Mouse (Mus musculus) cerebellum, postnatal 4 days (tissue): Measurements from ENCODE around the gene Sphk2.

Experiments
- DNase-seq, 2 experiments: peaks; one replicate each; pipeline ENCODE4 v3.0.0; 2022; ENCODE audit warnings: low spot score in 2 of 2, mixed read lengths in 1 of 2

Sphk2 gene

DNA sequence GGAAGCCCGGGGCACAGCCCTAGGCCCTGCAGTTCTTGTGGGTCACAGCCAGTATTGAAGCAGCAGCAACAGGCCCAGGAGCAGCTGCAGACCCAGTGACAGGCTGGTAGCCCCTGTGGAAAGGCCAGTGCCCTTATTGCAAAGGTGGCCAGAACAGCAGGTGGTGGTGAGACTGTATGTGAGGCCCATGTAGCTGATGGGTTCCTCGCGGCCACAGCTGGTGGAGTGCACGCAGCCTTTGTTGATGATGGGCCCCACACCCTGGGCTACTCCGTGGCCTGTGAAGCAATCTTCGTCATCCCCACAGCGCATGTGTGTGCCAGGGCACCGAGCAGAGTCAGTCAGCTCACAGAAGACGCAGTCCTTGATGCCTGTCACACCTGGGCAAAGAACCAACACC is 7.3 kb upstream of the Sphk2 start:
- DNase-seq: no peak

DNA sequence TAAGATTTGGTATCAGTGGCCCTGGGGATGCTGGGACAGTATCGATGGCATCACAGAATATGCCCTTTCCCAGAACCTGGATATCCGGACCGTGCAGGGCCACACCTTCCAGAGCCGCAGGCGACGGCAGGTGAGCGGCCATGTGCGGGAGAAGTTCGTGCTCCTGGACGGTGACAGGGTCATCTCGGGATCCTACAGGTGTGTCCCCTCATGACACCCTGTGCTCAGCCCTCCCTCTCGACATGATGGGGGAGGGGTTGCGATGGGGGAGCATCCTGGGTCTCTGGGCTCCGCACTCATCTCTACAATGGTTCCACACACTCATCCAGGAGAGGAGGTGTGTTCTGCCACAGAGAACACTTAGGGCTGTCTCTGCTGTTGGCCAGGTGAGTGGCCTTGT is 6.0 kb upstream of the Sphk2 start:
- DNase-seq: no peak

DNA sequence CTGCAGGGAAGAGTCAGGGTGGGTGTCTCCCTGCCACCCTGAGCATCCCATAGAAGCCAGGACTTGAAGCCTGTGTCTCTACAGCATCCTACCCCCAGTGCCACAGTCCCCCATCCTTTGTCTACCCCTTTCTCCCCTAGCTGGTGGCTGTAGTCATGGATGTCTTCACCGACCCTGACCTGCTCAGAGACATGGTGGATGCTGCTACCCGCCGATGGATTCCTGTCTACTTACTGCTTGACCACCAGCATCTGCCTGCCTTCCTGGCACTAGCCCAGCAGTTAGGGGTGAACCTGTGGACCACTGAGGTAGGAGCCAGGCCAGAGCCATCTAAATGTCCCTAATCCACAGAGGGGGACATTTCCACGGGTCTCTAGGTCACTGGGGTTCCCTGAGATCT is 5.5 kb upstream of the Sphk2 start:
- DNase-seq: no peak

DNA sequence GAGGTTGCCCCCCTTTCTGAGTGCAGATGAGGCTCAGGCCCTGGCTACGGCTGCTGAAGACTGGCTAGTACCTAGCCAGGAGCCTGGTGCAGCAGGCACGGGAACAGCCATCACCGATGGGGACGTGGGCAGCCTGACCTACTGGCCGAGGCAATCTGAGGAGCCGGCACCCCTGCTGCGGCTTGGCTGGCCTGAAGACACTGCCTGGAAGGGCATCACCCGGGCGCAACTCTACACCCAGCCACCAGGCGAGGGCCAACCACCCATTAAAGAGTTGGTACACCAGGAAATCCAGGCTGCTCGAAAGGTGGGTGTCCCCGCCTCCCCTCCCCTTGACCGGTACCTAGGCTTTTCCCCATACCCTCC is 4.5 kb upstream of the Sphk2 start:
- DNase-seq: no peak

DNA sequence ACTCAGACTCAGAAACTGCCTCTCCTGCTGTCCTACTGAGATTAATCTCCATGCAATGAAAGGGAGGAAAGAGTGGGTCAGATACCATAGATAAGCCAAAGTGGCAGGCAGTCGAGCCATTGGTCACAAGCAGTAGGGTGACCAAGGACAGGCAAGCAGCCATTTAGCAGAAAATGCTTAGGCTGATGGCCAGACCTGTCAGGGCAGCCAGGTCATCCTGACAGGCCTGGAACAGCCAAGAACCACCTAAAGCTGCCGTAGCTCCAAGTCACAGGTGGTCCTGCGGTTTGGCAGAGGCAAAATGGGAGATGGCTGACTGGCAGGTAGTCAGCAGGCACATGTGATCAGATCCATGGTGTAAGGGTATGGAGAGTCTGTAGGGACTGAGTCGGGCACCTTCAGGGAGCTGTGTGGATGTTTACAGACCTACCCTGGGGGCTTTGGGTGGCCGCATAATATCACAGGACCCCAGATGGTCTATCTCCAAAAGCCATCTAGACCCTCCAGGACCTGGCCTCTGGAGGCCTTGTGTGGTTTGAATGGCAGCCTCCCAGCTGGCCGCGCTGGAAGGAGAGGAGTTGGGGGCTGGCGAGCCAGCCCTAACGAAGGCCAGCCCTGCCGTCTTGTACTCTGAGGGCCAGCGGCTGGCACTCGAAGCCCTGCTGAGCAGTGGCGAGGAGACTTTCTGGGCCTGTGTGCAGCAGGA is 4.0 kb upstream of the Sphk2 start:
- DNase-seq: no peak

DNA sequence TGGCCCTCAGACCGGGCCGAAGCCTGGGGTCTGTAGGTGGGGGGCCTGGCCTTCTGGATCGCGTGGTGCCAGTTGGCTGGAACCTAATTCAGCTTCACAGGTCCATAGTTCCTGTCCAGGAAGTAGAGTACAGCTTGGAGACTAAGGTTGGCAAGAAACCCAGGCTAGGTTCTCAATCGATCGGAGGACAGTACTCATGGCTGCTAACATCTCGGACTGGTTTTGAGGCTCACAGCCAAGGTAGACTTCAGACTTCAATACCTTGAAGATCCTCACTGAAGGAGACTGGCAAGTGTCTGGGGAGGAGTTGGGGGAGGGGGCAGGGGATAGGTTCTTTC is 3.4 kb upstream of the Sphk2 start:
- no peak for DNase-seq

DNA sequence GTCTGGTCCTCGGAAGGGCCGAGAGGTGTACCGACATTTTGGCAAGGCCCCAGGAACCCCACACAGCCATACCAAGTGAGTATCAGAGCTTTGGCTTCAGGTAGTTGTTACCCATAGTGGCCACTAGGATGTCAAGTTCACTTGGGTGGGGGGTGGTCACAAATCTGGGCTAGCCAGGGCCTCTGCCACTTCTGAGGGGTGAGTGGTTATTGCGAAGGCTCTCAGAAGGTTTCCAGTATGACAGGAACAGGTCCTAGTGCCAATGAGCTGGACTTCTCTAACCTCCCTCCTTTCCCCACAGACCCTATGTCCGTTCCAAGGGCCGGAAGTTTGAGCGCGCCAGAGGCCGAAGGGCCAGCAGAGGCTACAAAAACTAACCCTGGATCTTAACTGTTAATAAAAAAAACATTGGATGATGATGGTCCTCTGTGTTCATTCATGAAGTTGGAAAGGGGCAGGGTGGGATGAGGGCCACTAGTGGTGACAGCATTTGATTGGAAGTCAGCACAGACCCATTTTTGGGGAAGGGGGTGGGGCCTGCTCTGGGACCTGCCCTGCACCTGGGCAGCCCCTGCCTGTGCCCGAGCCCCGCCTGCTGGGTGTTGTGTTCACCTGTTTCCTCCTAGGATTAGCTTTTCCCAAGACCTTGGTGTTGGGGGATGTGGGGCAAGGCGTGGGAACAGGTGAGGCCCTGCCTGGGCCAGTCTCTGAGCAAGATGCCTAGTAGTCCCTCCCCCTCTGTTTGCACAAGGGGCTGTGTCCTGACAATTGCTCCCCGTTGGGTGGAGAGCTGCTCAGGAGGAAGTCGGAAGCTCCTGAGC is 2.8 kb upstream of the Sphk2 start, which contains the start of gene Fam83e:
Fam83e (plus strand) TSS at position 800 of the 821 bp plus-strand sequence.
- no peak for DNase-seq

DNA sequence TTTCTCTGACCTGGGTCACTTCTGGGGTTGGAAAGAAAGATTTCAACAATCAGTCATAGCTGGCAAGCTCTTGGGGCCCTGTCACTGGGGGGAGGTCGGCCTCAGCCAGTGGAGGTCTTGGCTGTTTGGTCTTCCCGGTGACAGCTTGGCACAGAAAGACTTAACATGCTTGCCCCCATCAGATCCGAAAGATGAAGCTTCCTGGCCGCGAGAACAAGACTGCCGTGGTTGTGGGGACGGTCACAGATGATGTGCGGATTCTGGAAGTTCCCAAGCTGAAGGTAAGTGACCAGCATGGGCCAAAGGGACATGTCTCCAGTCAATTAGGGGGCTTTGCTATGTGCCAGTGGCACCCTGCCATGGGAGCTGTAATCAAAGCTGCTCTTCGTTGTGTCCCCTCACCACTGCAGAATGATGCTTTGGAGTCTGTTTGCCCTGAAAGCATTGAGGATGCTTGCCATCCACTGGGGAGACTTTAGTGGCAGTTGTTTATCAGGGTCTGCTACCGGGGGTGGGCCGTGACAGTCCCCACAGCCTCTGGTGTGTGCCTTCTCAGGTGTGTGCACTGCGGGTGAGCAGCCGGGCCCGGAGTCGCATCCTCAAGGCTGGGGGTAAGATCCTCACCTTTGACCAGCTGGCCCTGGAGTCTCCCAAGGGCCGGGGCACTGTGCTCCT is 2.1 kb upstream of the Sphk2 start:
- no peak for DNase-seq

DNA sequence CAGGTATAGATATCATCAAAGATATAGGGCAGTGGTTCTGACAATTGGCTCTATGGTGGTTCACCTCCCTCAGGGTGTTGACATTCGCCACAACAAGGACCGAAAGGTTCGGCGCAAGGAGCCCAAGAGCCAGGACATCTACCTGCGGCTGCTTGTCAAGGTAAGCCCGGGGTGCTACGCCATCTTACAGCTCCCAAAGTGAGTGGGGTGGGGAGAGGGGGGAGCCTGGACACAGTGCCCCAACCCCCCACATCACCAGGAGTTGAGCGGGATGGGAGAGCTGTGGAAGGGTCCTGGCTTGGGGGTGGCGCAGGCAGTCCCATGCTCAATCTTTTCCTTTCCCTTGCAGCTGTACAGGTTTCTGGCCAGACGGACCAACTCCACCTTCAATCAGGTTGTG is 1.4 kb upstream of the Sphk2 start:
- no peak for DNase-seq

DNA sequence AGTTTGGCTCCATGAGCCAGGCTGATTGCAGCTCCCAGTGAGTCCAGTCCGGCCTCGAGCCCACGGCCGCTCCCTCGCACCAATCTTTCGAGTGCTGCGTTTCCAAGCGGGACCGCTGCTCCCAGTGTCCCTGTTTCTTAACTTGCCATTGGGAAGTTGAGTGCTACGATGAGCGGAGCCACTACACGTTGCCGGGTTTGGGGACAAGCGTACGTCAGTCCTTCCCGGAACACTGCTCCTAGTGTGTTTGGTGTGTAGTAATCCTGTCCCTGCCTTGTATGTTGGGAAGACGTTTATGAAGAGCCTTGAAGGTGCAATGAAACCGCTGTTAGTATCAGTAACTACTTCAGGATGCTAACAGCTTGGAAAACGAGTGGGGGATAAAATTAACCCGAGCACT is 529 bp upstream of the Sphk2 start:
- no peak for DNase-seq

DNA sequence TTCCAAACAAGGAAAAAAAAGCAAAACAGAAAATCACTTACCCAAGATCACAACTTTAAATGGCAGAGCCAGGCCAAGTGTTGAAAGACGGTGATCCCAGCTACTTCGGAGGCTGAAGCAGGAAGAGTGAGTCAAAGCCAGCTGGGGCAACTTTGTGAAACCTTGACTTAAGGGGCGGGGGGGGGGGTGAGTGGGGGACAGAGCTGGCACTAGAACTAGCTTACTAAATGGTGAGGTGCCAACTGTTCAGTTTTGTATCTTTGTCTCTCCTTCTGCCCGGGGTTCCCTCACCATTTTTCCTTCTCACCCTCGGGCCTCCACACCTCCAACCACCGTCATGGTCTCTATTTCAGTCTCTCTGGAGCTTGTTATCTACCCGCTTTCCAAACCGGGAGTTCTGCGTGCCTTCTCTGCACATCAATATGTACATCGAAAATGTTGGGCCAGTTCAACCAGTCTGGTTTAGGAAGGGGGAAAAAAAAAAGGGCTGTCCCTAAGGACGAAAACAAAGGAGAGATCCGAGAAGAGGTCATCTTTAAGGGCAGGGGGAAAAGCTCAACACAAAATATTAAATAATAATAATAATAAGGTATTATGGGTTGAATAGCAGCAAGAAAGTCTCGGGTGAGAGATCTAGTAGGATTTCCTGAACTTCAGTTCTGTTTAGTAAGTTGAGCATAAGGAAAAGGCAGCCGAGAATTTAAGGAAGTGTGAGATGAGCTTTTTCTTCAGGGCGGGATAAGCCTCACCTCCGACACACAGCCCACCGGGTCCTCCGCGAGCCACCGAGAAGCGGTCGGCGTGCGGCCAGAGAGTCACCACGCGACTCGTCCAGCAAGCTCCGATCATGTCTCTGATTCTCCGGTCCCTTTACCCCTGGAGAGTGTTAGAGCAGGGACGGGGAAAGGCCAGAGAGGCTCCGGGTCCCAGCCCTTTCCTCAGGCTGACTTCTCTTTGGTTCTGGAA is 567 bp downstream of the Sphk2 start:
- DNase-seq: no peak

DNA sequence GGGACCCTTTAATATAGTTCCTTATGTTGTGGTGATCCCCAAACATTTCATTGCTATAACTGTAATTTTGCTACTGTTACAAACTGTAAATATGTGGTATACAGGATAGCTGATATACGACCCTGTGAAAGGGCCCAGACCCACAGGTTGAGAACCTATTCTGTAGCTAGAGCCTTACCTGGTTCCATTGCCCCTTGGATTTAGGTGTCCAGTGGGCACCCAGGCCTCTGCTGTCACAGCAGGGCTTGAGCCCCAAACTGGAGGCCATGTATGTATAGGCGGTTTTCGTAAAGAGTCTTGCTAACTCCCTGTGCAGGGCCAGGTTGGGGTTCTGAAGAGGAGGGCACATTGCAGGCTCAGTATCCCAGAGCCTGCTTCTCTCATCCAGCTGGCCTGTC is 1.3 kb downstream of the Sphk2 start:
- DNase-seq: no peak

DNA sequence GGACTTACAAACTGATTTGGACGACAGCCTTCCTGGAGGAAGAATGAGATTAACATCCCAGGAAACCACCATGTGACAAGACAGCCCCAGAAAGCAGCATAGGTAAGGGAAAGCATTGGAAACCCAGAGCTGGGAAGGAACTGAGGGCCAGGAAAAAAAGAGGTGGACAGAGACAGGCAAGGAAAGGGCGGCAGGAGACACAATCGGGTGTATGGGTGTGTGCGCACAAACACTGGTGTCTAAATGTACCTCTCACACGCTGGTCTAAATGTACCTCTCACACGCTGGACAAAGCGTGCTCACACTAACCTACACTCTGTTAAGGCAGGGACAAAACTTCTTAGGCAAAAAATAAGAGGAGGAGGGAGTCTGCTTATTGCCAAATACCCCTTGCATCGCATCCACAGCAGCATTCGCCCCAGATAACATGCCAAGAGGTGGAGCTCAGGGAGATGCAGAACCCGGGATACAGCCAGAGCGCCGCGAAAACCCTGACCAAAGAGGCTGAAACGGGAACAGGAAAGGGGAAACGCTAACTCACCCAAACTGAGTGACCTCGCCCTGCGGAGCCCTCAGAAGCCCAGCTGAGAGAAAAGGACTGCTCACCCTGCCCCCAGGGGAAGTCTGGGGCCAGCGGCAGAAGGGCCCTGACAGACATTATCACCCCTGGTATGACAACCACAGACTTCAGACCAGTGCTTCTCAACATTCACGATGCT is 1.9 kb downstream of the Sphk2 start:
- DNase-seq: no peak

DNA sequence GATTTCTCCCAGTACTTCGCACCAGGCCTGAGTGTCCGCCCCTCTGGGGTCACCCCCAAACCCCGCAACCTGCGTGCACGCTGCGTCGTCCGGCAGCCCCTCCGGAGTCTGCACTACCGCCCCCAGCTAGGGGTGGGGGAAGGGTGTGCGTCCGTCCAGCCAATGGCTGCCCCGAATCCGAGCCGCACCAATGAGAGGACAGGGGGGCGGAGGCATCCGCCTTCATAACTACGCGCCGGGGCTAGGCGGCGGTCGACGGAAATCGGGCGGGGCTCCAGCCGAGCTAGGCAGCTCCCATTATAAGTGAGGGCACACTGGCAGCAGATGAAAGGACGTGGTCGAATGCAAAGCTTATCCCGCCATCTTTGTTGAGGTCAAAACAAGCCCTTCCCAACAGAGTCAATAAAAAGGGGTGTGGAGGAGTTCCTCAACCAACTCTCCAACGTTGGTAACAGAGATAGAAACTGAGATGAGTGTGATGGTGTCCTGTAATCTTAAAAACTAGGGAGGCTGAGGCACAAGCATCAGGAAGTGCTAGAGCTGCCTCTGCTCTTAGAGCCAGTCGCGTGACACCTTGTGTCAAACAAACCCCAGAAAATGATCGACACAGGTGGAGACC is 2.6 kb downstream of the Sphk2 start, which contains the start of gene Rpl18:
Rpl18 (plus strand) TSS at position 368 of the 619 bp plus-strand sequence.
- peak; percentile 93 to 97 for DNase-seq

DNA sequence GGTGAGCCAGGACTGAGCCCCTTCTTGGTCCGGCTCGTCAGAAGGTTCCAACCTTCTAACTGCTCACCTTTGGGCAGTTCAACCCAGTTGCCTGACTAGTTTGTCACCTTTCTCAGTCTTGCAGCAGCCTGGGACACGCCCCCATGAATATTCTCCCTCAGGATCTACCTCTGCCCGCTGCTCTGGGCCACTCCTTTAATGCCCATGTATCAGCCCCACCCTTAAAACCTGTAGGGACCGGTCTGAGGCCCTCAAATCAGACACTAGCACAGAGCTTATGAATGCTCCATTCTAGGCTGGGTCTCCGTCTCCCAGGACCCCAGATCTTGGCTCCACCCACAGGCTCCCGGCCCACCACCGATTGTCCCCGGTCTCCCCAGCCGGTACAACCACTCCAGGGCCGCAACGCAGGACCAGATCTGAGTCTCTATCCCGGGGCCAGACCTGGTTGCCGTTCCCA is 3.1 kb downstream of the Sphk2 start:
- no peak for DNase-seq

DNA sequence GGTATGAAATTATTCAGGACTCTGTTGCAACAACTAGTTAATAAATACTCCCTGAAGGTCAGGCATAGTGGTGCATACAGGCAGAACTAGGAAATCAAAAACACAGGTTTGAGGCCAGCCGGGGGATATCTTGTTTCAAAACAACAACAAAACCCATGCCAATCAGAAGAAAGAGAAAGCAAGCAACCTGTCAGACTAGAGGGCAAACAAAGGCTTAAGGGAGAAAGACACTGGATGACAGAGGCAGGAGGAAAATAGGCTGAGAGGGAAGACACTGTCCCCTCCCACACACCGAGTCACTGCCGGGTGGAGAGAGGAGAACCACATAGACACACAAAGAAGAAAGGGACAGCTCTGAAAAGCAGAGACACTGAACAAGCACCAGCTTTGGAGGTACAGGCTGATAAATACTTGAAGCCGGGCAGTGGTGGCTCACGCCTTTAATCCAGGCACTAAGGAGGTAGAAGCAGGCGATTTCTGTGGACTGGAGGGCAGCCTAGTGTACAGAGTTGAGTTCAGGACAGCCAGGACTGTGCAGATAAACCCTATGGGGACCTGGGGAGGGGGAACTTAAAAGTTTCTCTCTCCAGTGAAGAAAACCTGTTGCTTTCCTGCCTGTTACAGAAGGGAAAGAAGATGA is 3.8 kb downstream of the Sphk2 start:
- no peak for DNase-seq

DNA sequence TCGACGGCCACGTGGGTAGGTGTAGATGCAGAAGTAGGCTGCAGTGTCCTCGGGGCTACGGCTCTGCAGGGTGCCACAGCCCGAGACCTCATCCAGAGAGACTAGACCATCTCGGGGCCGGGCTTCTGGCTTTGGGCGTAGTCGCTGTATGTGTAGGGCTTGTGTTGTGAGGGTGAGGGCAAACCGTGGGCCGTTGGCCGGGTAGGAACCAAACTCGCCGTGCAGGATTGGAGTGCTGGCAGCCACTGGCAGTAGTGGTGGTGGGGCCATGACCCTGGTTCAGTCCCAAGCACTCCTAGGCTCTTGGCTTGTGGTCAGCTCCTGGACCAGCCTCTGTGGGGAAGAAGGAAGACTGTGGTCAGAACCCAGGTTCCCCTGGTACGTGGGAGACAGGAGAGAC is 4.4 kb downstream of the Sphk2 start:
- no peak for DNase-seq

DNA sequence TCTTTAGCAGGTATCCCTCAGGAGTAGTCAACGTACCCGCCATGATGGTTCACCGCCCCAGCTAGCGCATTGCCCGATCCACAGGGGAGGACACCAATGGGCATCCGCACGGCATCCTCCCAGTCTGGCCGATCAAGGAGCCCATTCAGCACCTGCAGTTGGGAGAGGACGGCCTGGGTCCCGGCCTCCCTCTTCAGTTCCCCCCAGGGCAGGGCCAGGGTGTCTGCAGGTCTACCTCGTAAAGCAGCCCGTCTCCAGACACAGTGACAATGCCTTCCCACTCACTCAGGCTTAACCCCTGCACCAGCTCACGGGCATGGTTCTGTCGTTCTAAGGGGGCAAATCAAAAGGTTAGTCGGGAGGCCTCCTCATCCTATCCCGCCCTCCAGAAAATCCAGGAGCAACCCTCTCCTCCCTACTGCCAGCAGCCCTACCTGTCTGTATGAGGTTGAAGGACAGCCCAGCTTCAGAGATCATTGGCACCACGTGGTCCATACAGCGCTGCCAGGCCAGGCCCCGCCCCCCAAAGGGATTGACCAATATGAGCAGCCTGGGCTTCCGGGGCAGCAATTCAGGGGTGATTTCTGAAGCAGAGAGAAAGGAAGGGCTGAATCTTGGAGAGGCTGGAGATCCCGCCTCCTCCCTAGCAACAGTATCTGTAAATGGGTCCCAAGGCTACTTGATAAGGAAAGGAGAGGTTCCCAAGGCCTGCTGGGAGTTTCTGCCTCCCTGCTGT is 5.6 kb downstream of the Sphk2 start:
- DNase-seq: no peak

DNA sequence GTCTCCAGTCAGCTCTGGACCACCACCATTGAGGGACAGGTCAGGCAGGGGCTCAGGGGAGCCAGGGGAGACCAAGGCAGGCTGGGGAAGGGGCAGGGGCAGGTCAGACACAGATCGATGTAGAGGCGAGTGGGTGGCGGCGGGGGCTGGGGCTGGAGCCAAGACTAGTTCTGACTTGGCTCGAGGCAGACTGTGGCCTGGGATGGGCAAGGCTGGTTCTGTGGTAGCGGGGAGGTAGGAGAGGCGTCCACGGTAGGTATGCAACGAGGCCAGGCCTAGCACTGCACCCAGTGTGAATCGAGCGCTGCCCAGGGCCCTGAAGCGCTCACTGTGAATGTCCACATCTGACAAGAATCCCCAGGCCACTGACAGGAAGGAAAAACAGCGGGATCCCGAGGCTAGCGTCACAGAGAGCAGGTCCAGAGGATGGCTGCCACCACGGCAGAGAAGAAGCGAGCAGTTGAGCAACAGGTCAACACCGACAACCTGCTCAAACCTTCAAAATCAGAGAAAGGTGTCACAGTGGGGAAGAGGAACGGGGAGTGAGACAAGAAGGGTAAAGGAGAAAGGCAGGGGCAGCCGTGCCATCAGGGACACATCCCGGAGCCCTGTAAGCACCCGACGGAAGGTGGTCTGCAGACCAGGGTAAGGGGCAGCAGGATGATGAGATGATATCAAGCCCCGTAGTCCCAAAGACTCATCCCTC is 6.3 kb downstream of the Sphk2 start:
- DNase-seq: no peak
